Comparison of ENCODE assay signal across 23 mouse cellular contexts in genomic region chr11:82022504-82023056, GRCm38 (mm10). TPM values are rescaled to one million over a fixed set of nuclear protein-coding genes. Genes with fewer than 3 reads are reported as not detected.
DNase-seq lines count a peak whose midpoint lies in the region; ATAC-seq and TF ChIP-seq lines count a peak whose summit lies in the region.
"Had no signal": no experiment of that assay in that cellular context is flagged by ENCODE, and none has a peak within 500 bp of the region (broad histone marks: within the 10 kb centered on the region; RNA-seq: fewer than 3 reads in every experiment).

No protein-coding gene starts in this region.

- H3K27ac ChIP-seq in bone marrow macrophage, adult 2 months (ENCODE audit: insufficient read depth, low read depth, low read length) = peak overlapping the region; percentile 62
- H3K27ac ChIP-seq: embryonic facial prominence, embryonic 10.5 days; forebrain, embryonic 13.5 days; heart, adult 2 months; hindbrain, embryonic 15.5 days had no signal

- H3K4me3 ChIP-seq in lung, adult 2 months (replicated peaks; ENCODE audit: extremely low read depth, low read depth, low read length) = no peak overlapping the region
- 0 out of 2 replicates have a peak overlapping the region, but pooled peaks have one; percentile 24 for H3K4me3 ChIP-seq in bone marrow macrophage, adult 2 months (ENCODE audit: insufficient read depth, low read length)
- H3K4me3 ChIP-seq: embryonic facial prominence, embryonic 10.5 days; forebrain, embryonic 13.5 days; heart, adult 2 months; heart, embryonic 12.5 days; hindbrain, embryonic 15.5 days had no signal

- no peaks in the 10 kb centered on the region for H3K4me1 ChIP-seq in lung, adult 2 months (ENCODE audit: control insufficient read depth, insufficient read depth, low read length)
- peaks cover 43% of the 10 kb centered on the region for H3K4me1 ChIP-seq in bone marrow macrophage, adult 2 months (ENCODE audit: control insufficient read depth, insufficient read depth, low read length)
- H3K4me1 ChIP-seq: embryonic facial prominence, embryonic 10.5 days; forebrain, embryonic 13.5 days; hindbrain, embryonic 15.5 days had no signal

- ATAC-seq in megakaryocyte, adult 5-6 weeks (ENCODE audit: poor library complexity, severe bottlenecking) = peak; percentile 65
- ATAC-seq: forebrain, embryonic 13.5 days had no signal

- 73% methylated on average over 6 of the region's 6 CpGs for WGBS in lung, adult 2 months

- DNase-seq in lung, postnatal 36 days = peak; percentile 18
- no peak for DNase-seq in lung, adult 2 months
- DNase-seq in adrenal gland, postnatal 25 days = no peak
- no peak for DNase-seq in frontal cortex, adult 2 months (ENCODE audit: extremely low spot score in 1 of 2, low spot score in 1 of 2)
- DNase-seq: adrenal gland, adult 8-10 months; cerebellum, adult 11-12 months; cerebellum, adult 9-10 months; cerebellum, postnatal 25 days; gastrocnemius, postnatal 10 days had no signal

- no peak for TF ChIP-seq CTCF in lung, adult 2 months (IDR thresholded peaks at IDR 0.05; ENCODE audit: insufficient read depth, low read length)
- TF ChIP-seq CTCF in bone marrow macrophage, adult 2 months (IDR thresholded peaks at IDR 0.05; ENCODE audit: low read depth, low read length) = no peak

- TF ChIP-seq POLR2A in lung, adult 2 months (IDR thresholded peaks at IDR 0.05; ENCODE audit: borderline replicate concordance, extremely low read depth, low read depth, low read length) = no peak
- no peak for TF ChIP-seq POLR2A in bone marrow macrophage, adult 2 months (IDR thresholded peaks at IDR 0.05; ENCODE audit: borderline replicate concordance, low read depth, low read length)

RNA-seq across cellular contexts. Expression of gene Ccl2, which starts 12.8 kb away (rescaled TPM):
- 1.9 and 2.5 TPM in 2 replicates for polyA plus RNA-seq in lung, adult 2 months (2012; rRNA removed)
- 4.0 and 4.7 TPM in 2 replicates for polyA plus RNA-seq in bone marrow macrophage, adult 2 months (2012; ENCODE audit: insufficient read depth, insufficient read length, missing spikeins)
- total RNA-seq in megakaryocyte, adult 5-6 weeks (2015) = 45.4 and 58.9 TPM in 2 replicates
- total RNA-seq in megakaryocyte, adult 5-6 weeks (2017) = 26.0 and 31.5 TPM in 2 replicates
- 0.67 TPM in 1 of 2 replicates, not detected in the other for total RNA-seq in adrenal gland, postnatal 25 days (2021)
- 0.30 and 0.36 TPM in 2 replicates for polyA plus RNA-seq in frontal cortex, adult 2 months (2012; rRNA removed)

RNA-seq across cellular contexts. Expression of gene Gm17268, which starts 15.8 kb away (rescaled TPM):
- not detected in 2 replicates for polyA plus RNA-seq in lung, adult 2 months (2012; rRNA removed)
- not detected in 2 replicates for polyA plus RNA-seq in bone marrow macrophage, adult 2 months (2012; ENCODE audit: insufficient read depth, insufficient read length, missing spikeins)
- not detected in 2 replicates for total RNA-seq in megakaryocyte, adult 5-6 weeks (2015)
- total RNA-seq in megakaryocyte, adult 5-6 weeks (2017) = not detected in 2 replicates
- not detected in 2 replicates for total RNA-seq in adrenal gland, postnatal 25 days (2021)
- polyA plus RNA-seq in frontal cortex, adult 2 months (2012; rRNA removed) = not detected in 2 replicates
- total RNA-seq: adrenal gland, adult 8-10 months; adrenal gland, postnatal 4 days; ES-E14; gastrocnemius, postnatal 10 days; gastrocnemius, postnatal 4 days; heart, adult 2 months; heart, postnatal 25 days had no signal
- polyA plus RNA-seq: embryonic facial prominence, embryonic 10.5 days; embryonic facial prominence, embryonic 14.5 days; forebrain, embryonic 13.5 days; heart, adult 2 months; heart, embryonic 12.5 days; heart, embryonic 16.5 days; hindbrain, embryonic 11.5 days; hindbrain, embryonic 15.5 days had no signal

RNA-seq across cellular contexts. Expression of gene Ccl7, which starts 22.9 kb away (rescaled TPM):
- polyA plus RNA-seq in lung, adult 2 months (2012; rRNA removed) = 0.51 and 0.58 TPM in 2 replicates
- polyA plus RNA-seq in bone marrow macrophage, adult 2 months (2012; ENCODE audit: insufficient read depth, insufficient read length, missing spikeins) = 1.9 and 2.0 TPM in 2 replicates
- 0.74 TPM in 1 of 2 replicates, not detected in the other for total RNA-seq in megakaryocyte, adult 5-6 weeks (2015)
- total RNA-seq in megakaryocyte, adult 5-6 weeks (2017) = not detected in 2 replicates
- 0.43 and 1.2 TPM in 2 replicates for total RNA-seq in adrenal gland, postnatal 25 days (2021)
- polyA plus RNA-seq in frontal cortex, adult 2 months (2012; rRNA removed) = 0.19 and 0.44 TPM in 2 replicates
- total RNA-seq: adrenal gland, postnatal 4 days had no signal
- polyA plus RNA-seq: embryonic facial prominence, embryonic 10.5 days; forebrain, embryonic 13.5 days; hindbrain, embryonic 11.5 days had no signal

RNA-seq across cellular contexts. Expression of gene Ccl11, which starts 35.0 kb away (rescaled TPM):
- polyA plus RNA-seq in lung, adult 2 months (2012; rRNA removed) = 6.9 and 7.6 TPM in 2 replicates
- polyA plus RNA-seq in bone marrow macrophage, adult 2 months (2012; ENCODE audit: insufficient read depth, insufficient read length, missing spikeins) = not detected in 2 replicates
- total RNA-seq in megakaryocyte, adult 5-6 weeks (2015) = not detected in 2 replicates
- total RNA-seq in megakaryocyte, adult 5-6 weeks (2017) = not detected in 2 replicates
- total RNA-seq in adrenal gland, postnatal 25 days (2021) = 1.3 and 5.0 TPM in 2 replicates
- 0.08 and 0.15 TPM in 2 replicates for polyA plus RNA-seq in frontal cortex, adult 2 months (2012; rRNA removed)
- total RNA-seq: ES-E14 had no signal
- polyA plus RNA-seq: embryonic facial prominence, embryonic 10.5 days; forebrain, embryonic 13.5 days; hindbrain, embryonic 11.5 days had no signal

RNA-seq across cellular contexts. Expression of gene Asic2, which starts 54.3 kb away (rescaled TPM):
- 0.04 and 0.05 TPM in 2 replicates for polyA plus RNA-seq in lung, adult 2 months (2012; rRNA removed)
- polyA plus RNA-seq in bone marrow macrophage, adult 2 months (2012; ENCODE audit: insufficient read depth, insufficient read length, missing spikeins) = not detected in 2 replicates
- total RNA-seq in megakaryocyte, adult 5-6 weeks (2015) = not detected in 2 replicates
- not detected in 2 replicates for total RNA-seq in megakaryocyte, adult 5-6 weeks (2017)
- 1.6 and 1.9 TPM in 2 replicates for total RNA-seq in adrenal gland, postnatal 25 days (2021)
- 54.8 and 57.8 TPM in 2 replicates for polyA plus RNA-seq in frontal cortex, adult 2 months (2012; rRNA removed)
- total RNA-seq: heart, adult 2 months; heart, postnatal 25 days had no signal
- polyA plus RNA-seq: heart, adult 2 months; heart, embryonic 16.5 days had no signal
